Mouse (Mus musculus) MEL (cell line): ENCODE data around the gene Rora. TPM values are rescaled to one million over a fixed set of nuclear protein-coding genes. Genes with fewer than 3 reads are reported as not detected.

Experiments used
- DNase-seq: peaks from one replicate; pipeline ENCODE4 v3.0.0; 2011; ENCODE audit warnings: low read depth, low spot score
- H3K27ac ChIP-seq: 2 replicates; pipeline ENCODE4 v1.5.1; 2012; ENCODE audit warnings: low read depth, mild to moderate bottlenecking, control low read depth, low read length, moderate library complexity; ENCODE audit not compliant: control insufficient read depth
- H3K27me3 ChIP-seq, 2 experiments: fragments of 150-350 bp in 1 of 2; sonication (generic) in 1 of 2; 2 replicates each; pipeline ENCODE4 v1.6.1; 2012; ENCODE audit warnings: low read length in 2 of 2, mild to moderate bottlenecking in 2 of 2, improper control_type of control experiment in 1 of 2, moderate library complexity in 1 of 2; ENCODE audit not compliant: insufficient read depth in 2 of 2, control insufficient read depth in 1 of 2
- H3K36me3 ChIP-seq, 2 experiments: 2 replicates each; pipeline ENCODE4 v1.6.1; 2012 to 2014; ENCODE audit warnings: low read length in 2 of 2, improper control_type of control experiment in 1 of 2, inconsistent platforms in 1 of 2, mild to moderate bottlenecking in 1 of 2; ENCODE audit not compliant: insufficient read depth in 2 of 2, control insufficient read depth in 1 of 2
- H3K4me1 ChIP-seq, 2 experiments: fragments of 150-350 bp in 1 of 2; sonication (generic) in 1 of 2; 2 replicates each; pipeline ENCODE4 v1.6.1; 2012; ENCODE audit warnings: low read length in 2 of 2, improper control_type of control experiment in 1 of 2, mild to moderate bottlenecking in 1 of 2; ENCODE audit not compliant: insufficient read depth in 2 of 2, control insufficient read depth in 1 of 2
- H3K4me3 ChIP-seq, 2 experiments: fragments of 150-350 bp in 1 of 2; sonication (generic) in 1 of 2; 2 replicates each; pipeline ENCODE4 v1.5.1; 2012; ENCODE audit warnings: low read depth in 2 of 2, low read length in 2 of 2, mild to moderate bottlenecking in 2 of 2, moderate library complexity in 2 of 2, control low read depth in 1 of 2, improper control_type of control experiment in 1 of 2; ENCODE audit not compliant: control insufficient read depth in 1 of 2, insufficient read depth in 1 of 2
- H3K79me2 ChIP-seq: 2 replicates; pipeline ENCODE4 v1.6.1; 2012; ENCODE audit warnings: mild to moderate bottlenecking, low read length, moderate library complexity; ENCODE audit not compliant: control insufficient read depth, poor library complexity, insufficient read depth
- H3K9ac ChIP-seq: 2 replicates; pipeline ENCODE4 v1.6.1; 2012; ENCODE audit warnings: low read depth, mild to moderate bottlenecking, control low read depth, low read length, moderate library complexity; ENCODE audit not compliant: control insufficient read depth, poor library complexity, severe bottlenecking
- H3K9me3 ChIP-seq: fragments of 150-350 bp; sonication (generic); replicated peaks from 2 replicates; pipeline ENCODE4 v1.6.1; 2012; ENCODE audit warnings: mild to moderate bottlenecking, low read length, improper control_type of control experiment, moderate library complexity; ENCODE audit not compliant: insufficient read depth
- BHLHE40 ChIP-seq: IDR thresholded peaks from 2 replicates; pipeline ENCODE4 v1.6.1; 2012; ENCODE audit warnings: low read depth, mild to moderate bottlenecking, inconsistent platforms, low read length, improper control_type of control experiment, borderline replicate concordance
- CTCF ChIP-seq, 3 experiments: IDR thresholded peaks in 2 of 3; conservative IDR thresholded peaks in 1 of 3; 2 replicates each; pipeline ENCODE4 v1.5.1; 2011 to 2012; ENCODE audit warnings: low read length in 3 of 3, low read depth in 2 of 3, mild to moderate bottlenecking in 2 of 3, improper control_type of control experiment in 1 of 3, inconsistent platforms in 1 of 3, mixed read lengths in 1 of 3, moderate library complexity in 1 of 3; ENCODE audit not compliant: control insufficient read depth in 1 of 3, insufficient read depth in 1 of 3, poor library complexity in 1 of 3, severe bottlenecking in 1 of 3
- E2F4 ChIP-seq: IDR thresholded peaks from 2 replicates; pipeline ENCODE4 v1.6.1; 2011; ENCODE audit warnings: low read depth, low read length, improper control_type of control experiment, borderline replicate concordance
- ELF1 ChIP-seq: IDR thresholded peaks from 2 replicates; pipeline ENCODE4 v1.6.1; 2014; ENCODE audit warnings: low read depth, mild to moderate bottlenecking, inconsistent platforms, low read length, improper control_type of control experiment, moderate library complexity
- ETS1 ChIP-seq: IDR thresholded peaks from 2 replicates; pipeline ENCODE4 v1.6.1; 2012; ENCODE audit warnings: low read depth, mild to moderate bottlenecking, inconsistent platforms, low read length, improper control_type of control experiment, moderate library complexity
- GABPA ChIP-seq: IDR thresholded peaks from 2 replicates; pipeline ENCODE4 v1.6.1; 2012; ENCODE audit warnings: low read depth, mild to moderate bottlenecking, inconsistent platforms, low read length, improper control_type of control experiment, moderate library complexity
- GATA1 ChIP-seq: IDR thresholded peaks from 2 replicates; pipeline ENCODE4 v1.6.1; 2011; ENCODE audit warnings: low read depth, low read length, improper control_type of control experiment
- HCFC1 ChIP-seq: IDR thresholded peaks from 2 replicates; pipeline ENCODE4 v1.6.1; 2012; ENCODE audit warnings: low read depth, mild to moderate bottlenecking, inconsistent platforms, low read length, improper control_type of control experiment, moderate library complexity
- KAT2A ChIP-seq: conservative IDR thresholded peaks from 2 replicates; pipeline ENCODE4 v1.6.1; 2012; ENCODE audit warnings: low read depth, low read length, improper control_type of control experiment, inconsistent platforms
- MAFK ChIP-seq: IDR thresholded peaks from 2 replicates; pipeline ENCODE4 v1.6.1; 2011; ENCODE audit warnings: low read depth, mild to moderate bottlenecking, low read length, improper control_type of control experiment, borderline replicate concordance
- MEF2A ChIP-seq: IDR thresholded peaks from 2 replicates; pipeline ENCODE4 v1.6.1; 2014; ENCODE audit warnings: low read depth, mild to moderate bottlenecking, inconsistent platforms, low read length, improper control_type of control experiment; ENCODE audit not compliant: poor library complexity, insufficient replicate concordance, severe bottlenecking; ENCODE audit errors: extremely low read depth
- MXI1 ChIP-seq: IDR thresholded peaks from 2 replicates; pipeline ENCODE4 v1.6.1; 2011; ENCODE audit warnings: mild to moderate bottlenecking, low read depth, low read length, improper control_type of control experiment
- MYB ChIP-seq: IDR thresholded peaks from 2 replicates; pipeline ENCODE4 v1.6.1; 2011; ENCODE audit warnings: mild to moderate bottlenecking, low read depth, low read length, improper control_type of control experiment
- NRF1 ChIP-seq: IDR thresholded peaks from 2 replicates; pipeline ENCODE4 v1.6.1; 2014; ENCODE audit warnings: low read depth, mild to moderate bottlenecking, inconsistent platforms, low read length, improper control_type of control experiment, moderate library complexity; ENCODE audit not compliant: poor library complexity, insufficient read depth, severe bottlenecking
- POLR2A ChIP-seq, 2 experiments: IDR thresholded peaks; 2 replicates each; pipeline ENCODE4 v1.6.1; 2011 to 2012; ENCODE audit warnings: low read length in 2 of 2, mild to moderate bottlenecking in 2 of 2, control low read depth in 1 of 2, improper control_type of control experiment in 1 of 2, low read depth in 1 of 2, moderate library complexity in 1 of 2; ENCODE audit not compliant: control insufficient read depth in 1 of 2, insufficient read depth in 1 of 2, poor library complexity in 1 of 2
- POLR2AphosphoS2 ChIP-seq: IDR thresholded peaks from 2 replicates; pipeline ENCODE4 v1.6.1; 2011; ENCODE audit warnings: low read length, improper control_type of control experiment
- POLR2AphosphoS5 ChIP-seq: IDR thresholded peaks from 2 replicates; pipeline ENCODE4 v1.6.1; 2012; ENCODE audit warnings: low read depth, borderline replicate concordance, mild to moderate bottlenecking, inconsistent platforms, low read length, moderate library complexity, mixed read lengths
- RCOR1 ChIP-seq: IDR thresholded peaks from 2 replicates; pipeline ENCODE4 v1.6.1; 2012; ENCODE audit warnings: low read depth, mild to moderate bottlenecking, inconsistent platforms, low read length, improper control_type of control experiment
- SIN3A ChIP-seq: IDR thresholded peaks from 2 replicates; pipeline ENCODE4 v1.6.1; 2012; ENCODE audit warnings: low read length, improper control_type of control experiment, inconsistent platforms
- SMC3 ChIP-seq: IDR thresholded peaks from 2 replicates; pipeline ENCODE4 v1.6.1; 2011; ENCODE audit warnings: low read depth, low read length, improper control_type of control experiment
- TBP ChIP-seq: IDR thresholded peaks from 2 replicates; pipeline ENCODE4 v1.8.0; 2011; ENCODE audit warnings: low read depth, low read length, improper control_type of control experiment
- UBTF ChIP-seq: IDR thresholded peaks from 2 replicates; pipeline ENCODE4 v1.6.1; 2012; ENCODE audit warnings: low read depth, mild to moderate bottlenecking, inconsistent platforms, low read length, improper control_type of control experiment, moderate library complexity, borderline replicate concordance; ENCODE audit not compliant: insufficient read depth
- USF1 ChIP-seq: IDR thresholded peaks from 2 replicates; pipeline ENCODE4 v1.6.1; 2014; ENCODE audit warnings: low read depth, mild to moderate bottlenecking, inconsistent platforms, low read length, improper control_type of control experiment, moderate library complexity
- USF2 ChIP-seq, 2 experiments: IDR thresholded peaks; 2 replicates each; pipeline ENCODE4 v1.6.1; 2011 to 2012; ENCODE audit warnings: improper control_type of control experiment in 2 of 2, low read length in 2 of 2, borderline replicate concordance in 1 of 2, inconsistent platforms in 1 of 2, low read depth in 1 of 2, mild to moderate bottlenecking in 1 of 2; ENCODE audit not compliant: insufficient read depth in 1 of 2
- ZC3H11A ChIP-seq: IDR thresholded peaks from 2 replicates; pipeline ENCODE4 v1.6.1; 2012; ENCODE audit warnings: low read depth, mild to moderate bottlenecking, inconsistent platforms, low read length, improper control_type of control experiment
- ZKSCAN1 ChIP-seq: IDR thresholded peaks from 2 replicates; pipeline ENCODE4 v1.6.1; 2012; ENCODE audit warnings: low read depth, mild to moderate bottlenecking, inconsistent platforms, low read length, improper control_type of control experiment, moderate library complexity
- ZMIZ1 ChIP-seq: IDR thresholded peaks from 2 replicates; pipeline ENCODE4 v1.6.1; 2012; ENCODE audit warnings: low read depth, mild to moderate bottlenecking, inconsistent platforms, low read length, improper control_type of control experiment, moderate library complexity
- polyA plus RNA-seq, 2 experiments: library from polyadenylated mRNA; stranded (reverse) in 1 of 2; unstranded in 1 of 2; fragments of >175 nt in 1 of 2; fragments of >200 nt in 1 of 2; gene quantifications; 2 replicates each; pipeline versions ENCODE4 v1.2.1 to v1.2.4; 2012; ENCODE audit warnings: low replicate concordance in 2 of 2, low read depth in 1 of 2; ENCODE audit not compliant: insufficient read length in 2 of 2, insufficient read depth in 1 of 2, missing spikeins in 1 of 2
- total RNA-seq: library from RNA; depleted of rRNA; stranded (reverse); fragments of 300-350 nt; gene quantifications from 2 replicates; pipeline ENCODE4 v1.2.3, GENCODE M21; 2012

Rora gene
- total and polyA plus RNA-seq, 3 experiments = not detected

- TF ChIP-seq MYB = no peak
- no peak for TF ChIP-seq NRF1
- TF ChIP-seq SMC3 = no peak
- TF ChIP-seq MAFK = no peak
- no peak for TF ChIP-seq RCOR1
- TF ChIP-seq POLR2AphosphoS5 = no peak
- no peak for TF ChIP-seq MXI1
- TF ChIP-seq BHLHE40 = no peak
- no peak for TF ChIP-seq GATA1
- no peak for TF ChIP-seq CTCF (IDR thresholded peaks at IDR 0.05 in 2 of 3, conservative IDR thresholded peaks at IDR 0.05 in 1 of 3; ENCODE audit: control insufficient read depth in 1 of 3, insufficient read depth in 1 of 3, low read depth in 2 of 3, low read length in 3 of 3, poor library complexity in 1 of 3, severe bottlenecking in 1 of 3)
- no peak for TF ChIP-seq TBP
- no peak for TF ChIP-seq SIN3A
- TF ChIP-seq POLR2A (IDR thresholded peaks at IDR 0.05; ENCODE audit: control insufficient read depth in 1 of 2, insufficient read depth in 1 of 2, low read depth in 1 of 2, low read length in 2 of 2, poor library complexity in 1 of 2) = no peak
- TF ChIP-seq POLR2AphosphoS2 = no peak
- no peak for TF ChIP-seq ETS1
- TF ChIP-seq ELF1 = no peak
- TF ChIP-seq USF2 (IDR thresholded peaks at IDR 0.05; ENCODE audit: borderline replicate concordance in 1 of 2, insufficient read depth in 1 of 2, low read depth in 1 of 2, low read length in 2 of 2) = no peak
- no peak for TF ChIP-seq E2F4
- no peak for TF ChIP-seq ZC3H11A
- no peak for TF ChIP-seq UBTF
- no peaks in the 10 kb centered on the region for H3K9me3 ChIP-seq
- DNase-seq = no peak
These were observed 261.1 kb downstream of the Rora start for GRCm38 (mm10) chr9:68914541-68915275.

GRCm38 (mm10) chr9:68916741-68917140 is 263.2 kb downstream of the Rora start:
- Histone ChIP-seq H3K36me3 (no peaks in the 10 kb centered on the region), H3K4me3 (no peak overlapping the region), H3K9me3 (no peaks in the 10 kb centered on the region), H3K27ac (no peak overlapping the region), H3K9ac (no peak overlapping the region), H3K4me1 (no peaks in the 10 kb centered on the region), H3K27me3 (no peaks in the 10 kb centered on the region), H3K79me2 (no peaks in the 10 kb centered on the region)
- DNase-seq = no peak
- TF ChIP-seq POLR2AphosphoS2 = no peak
- no peak for TF ChIP-seq MYB
- TF ChIP-seq MEF2A = no peak
- TF ChIP-seq USF1 = no peak
- TF ChIP-seq KAT2A = no peak
- no peak for TF ChIP-seq HCFC1
- TF ChIP-seq POLR2AphosphoS5 = no peak
- no peak for TF ChIP-seq GABPA
- no peak for TF ChIP-seq RCOR1
- TF ChIP-seq ZMIZ1 = no peak
- no peak for TF ChIP-seq TBP
- no peak for TF ChIP-seq ZKSCAN1
- no peak for TF ChIP-seq UBTF
- no peak for TF ChIP-seq USF2 (IDR thresholded peaks at IDR 0.05; ENCODE audit: borderline replicate concordance in 1 of 2, insufficient read depth in 1 of 2, low read depth in 1 of 2, low read length in 2 of 2)
- TF ChIP-seq POLR2A (IDR thresholded peaks at IDR 0.05; ENCODE audit: control insufficient read depth in 1 of 2, insufficient read depth in 1 of 2, low read depth in 1 of 2, low read length in 2 of 2, poor library complexity in 1 of 2) = no peak

More at GRCm38 (mm10) chr9:68914541-68915275, 261.1 kb downstream of the Rora start:
- no peaks in the 10 kb centered on the region for H3K36me3 ChIP-seq
- H3K4me3 ChIP-seq = no peak overlapping the region
- H3K27me3 ChIP-seq = no peaks in the 10 kb centered on the region
- H3K9ac ChIP-seq = no peak overlapping the region
- H3K27ac ChIP-seq = no peak overlapping the region
- H3K4me1 ChIP-seq = no peaks in the 10 kb centered on the region
- H3K79me2 ChIP-seq = no peaks in the 10 kb centered on the region
